Mouse (Mus musculus): ENCODE measurements at regions not wholly inside any gene's neighbourhood (a gene's known extent, or its start where the extent isn't known, plus 50 kb on each side); places are given as distances from the start of the nearest gene placed in this dataset.

GRCm38 (mm10) chr11:111735446-111735845 is 669.5 kb downstream of the Kcnj2 start:
- TF ChIP-seq CTCF (IDR thresholded peaks at IDR 0.05; ENCODE audit: low read depth, low read length) (no peak), POLR2A (IDR thresholded peaks at IDR 0.05; ENCODE audit: extremely low read depth, insufficient read depth, low read length) (no peak)
